Mouse (Mus musculus) stomach, embryonic 16.5 days (tissue): ENCODE measurements at regions not wholly inside any gene's neighbourhood (a gene's known extent, or its start where the extent isn't known, plus 50 kb on each side); places are given as distances from the start of the nearest gene placed in this dataset.

Experiments
- ATAC-seq: fragments of 200-750 bp; cut with Nextera tagmentation; 2 replicates; pipeline ENCODE4 v1.8.0; 2017; ENCODE audit warnings: moderate number of reproducible peaks, moderate TSS enrichment; ENCODE audit not compliant: insufficient read depth, low FRiP score
- H3K27ac ChIP-seq: fragments of 300-500 bp; sonication (generic); 2 replicates; pipeline ENCODE4 v1.5.1; 2014; ENCODE audit warnings: low read length
- H3K27me3 ChIP-seq: fragments of 300-500 bp; sonication (generic); 2 replicates; pipeline ENCODE4 v1.6.1; 2014; ENCODE audit warnings: low read length, control low read depth, mixed read lengths; ENCODE audit not compliant: control insufficient read depth, insufficient read depth
- H3K36me3 ChIP-seq: fragments of 300-500 bp; sonication (generic); 2 replicates; pipeline ENCODE4 v1.6.1; 2014; ENCODE audit warnings: low read length; ENCODE audit not compliant: control insufficient read depth, insufficient read depth
- H3K4me1 ChIP-seq: fragments of 300-500 bp; sonication (generic); 2 replicates; pipeline ENCODE4 v1.6.1; 2014; ENCODE audit warnings: low read length, control low read depth, mixed read lengths; ENCODE audit not compliant: control insufficient read depth, insufficient read depth
- H3K4me2 ChIP-seq: fragments of 300-500 bp; sonication (generic); 2 replicates; pipeline ENCODE4 v1.6.1; 2014; ENCODE audit warnings: low read depth, low read length, mixed read lengths
- H3K4me3 ChIP-seq: fragments of 300-500 bp; sonication (generic); replicated peaks from 2 replicates; pipeline ENCODE4 v1.5.1; 2014; ENCODE audit warnings: mild to moderate bottlenecking, low read length
- H3K9ac ChIP-seq: fragments of 300-500 bp; sonication (generic); 2 replicates; pipeline ENCODE4 v1.6.1; 2014; ENCODE audit warnings: low read length
- H3K9me3 ChIP-seq: fragments of 300-500 bp; sonication (generic); replicated peaks from 2 replicates; pipeline ENCODE4 v1.6.1; 2016; ENCODE audit warnings: low read length, control low read depth; ENCODE audit not compliant: control insufficient read depth
- WGBS: fragments of 180-500 bp; shearing (Covaris S2); extraction: QIAGEN DNeasy Blood & Tissue Kit; methylation state at CpG from one replicate; pipeline ENCODE4 v1.1.7; 2014; 5-methylcytosine and 5-hydroxymethylcytosine counted together

DNA sequence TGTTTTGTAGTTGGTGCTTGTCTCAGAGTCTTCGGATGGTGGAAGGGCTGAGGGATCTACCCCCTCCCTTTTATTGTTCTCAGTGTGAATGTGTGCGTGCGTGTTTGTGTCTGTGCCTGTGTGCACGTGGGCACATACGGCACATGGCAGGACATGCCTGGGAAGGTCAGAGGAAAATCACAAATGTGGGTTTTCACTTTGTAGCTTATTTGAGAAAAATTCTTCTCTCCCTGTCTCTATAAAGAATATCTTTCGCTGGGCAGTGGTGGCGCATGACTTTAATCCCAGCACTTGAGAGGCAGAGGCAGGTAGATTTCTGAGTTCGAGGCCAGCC is 73.5 kb upstream of the Klf13 start:
- Histone ChIP-seq H3K4me3 (no peak overlapping the region), H3K27ac (no peak overlapping the region; the same call in 1 of the 2 replicates), H3K36me3 (no peaks in the 10 kb centered on the region), H3K9ac (no peak overlapping the region), H3K27me3 (no peaks in the 10 kb centered on the region), H3K9me3 (no peaks in the 10 kb centered on the region), H3K4me2 (no peak overlapping the region), H3K4me1 (0 out of 2 replicates have a peak, but pooled peaks cover 4% of the 10 kb centered on the region)
- 72% methylated on average over 8 of the region's 8 CpGs for WGBS
- no peak for ATAC-seq

DNA sequence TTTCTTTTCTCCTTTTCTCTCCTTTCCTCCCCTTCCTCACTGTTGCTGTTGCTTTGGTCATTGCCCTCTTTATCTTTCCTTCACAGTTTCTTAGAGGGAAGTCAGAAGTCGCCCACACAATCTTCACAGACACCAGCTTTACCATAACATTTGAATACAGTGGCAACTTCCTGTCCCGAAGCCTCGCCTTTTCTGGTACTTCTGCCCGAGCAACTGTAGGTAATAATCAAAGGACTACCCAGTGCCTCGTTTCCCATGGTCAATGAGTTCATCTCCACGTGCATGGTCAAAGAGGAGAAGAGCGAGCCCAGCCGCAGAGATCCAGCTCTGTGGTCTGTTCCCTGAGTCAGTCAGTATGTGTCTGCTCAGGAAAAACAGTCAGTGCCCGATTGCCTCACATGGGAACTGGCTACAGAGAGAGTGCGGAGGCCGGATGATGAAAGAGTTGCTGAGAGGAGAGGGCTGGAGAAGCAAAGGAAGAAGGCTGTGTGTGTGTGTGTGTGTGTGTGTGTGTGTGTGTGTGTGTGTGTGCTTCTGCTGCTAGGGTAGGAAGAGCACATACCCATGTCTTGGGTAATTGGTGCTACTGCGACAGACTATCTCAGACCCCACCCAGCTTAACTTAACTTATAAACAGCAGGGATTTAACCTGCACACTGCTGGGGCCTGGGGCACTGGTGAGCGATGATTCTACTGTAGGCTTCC is 73.0 kb upstream of the Klf13 start:
- 0 out of 2 replicates have a peak, but pooled peaks cover 4% of the 10 kb centered on the region for H3K4me1 ChIP-seq
- H3K9me3 ChIP-seq, result no peaks in the 10 kb centered on the region
- H3K4me2 ChIP-seq, result no peak overlapping the region
- H3K27me3 ChIP-seq, result no peaks in the 10 kb centered on the region
- no peak overlapping the region; the same call in 1 of the 2 replicates for H3K27ac ChIP-seq
- H3K4me3 ChIP-seq, result no peak overlapping the region
- H3K36me3 ChIP-seq, result no peaks in the 10 kb centered on the region
- WGBS, result 57% methylated on average over 13 of the region's 13 CpGs
- H3K9ac ChIP-seq, result no peak overlapping the region
- ATAC-seq, result peak; percentile 66; the same call in 1 of the 2 replicates

DNA sequence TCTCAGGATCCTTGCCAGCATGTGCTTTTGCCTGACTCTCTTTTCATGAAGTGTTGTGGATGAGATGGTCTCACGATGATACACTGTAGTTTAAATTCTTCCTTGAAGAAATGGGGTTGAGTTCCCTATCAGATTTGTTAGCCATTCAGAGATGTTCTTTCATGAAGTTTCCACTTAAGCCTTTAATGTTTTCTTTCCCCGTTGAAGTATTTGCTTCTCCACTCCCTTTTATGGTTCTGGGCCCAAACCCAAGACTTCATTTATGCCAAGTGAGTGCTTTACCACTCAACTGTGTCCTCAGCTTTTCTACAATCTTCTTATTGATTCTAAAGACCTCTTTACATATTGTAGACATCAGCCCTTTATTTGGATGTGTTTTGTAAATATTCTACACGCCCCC is 71.9 kb upstream of the Klf13 start:
- Histone ChIP-seq H3K27me3 (no peaks in the 10 kb centered on the region), H3K36me3 (no peaks in the 10 kb centered on the region), H3K27ac (no peak overlapping the region), H3K9me3 (no peaks in the 10 kb centered on the region), H3K4me1 (0 out of 2 replicates have a peak, but pooled peaks cover 4% of the 10 kb centered on the region), H3K9ac (no peak overlapping the region), H3K4me2 (no peak overlapping the region), H3K4me3 (no peak overlapping the region)
- 69% methylated on average over 3 of the region's 3 CpGs for WGBS
- no peak for ATAC-seq

DNA sequence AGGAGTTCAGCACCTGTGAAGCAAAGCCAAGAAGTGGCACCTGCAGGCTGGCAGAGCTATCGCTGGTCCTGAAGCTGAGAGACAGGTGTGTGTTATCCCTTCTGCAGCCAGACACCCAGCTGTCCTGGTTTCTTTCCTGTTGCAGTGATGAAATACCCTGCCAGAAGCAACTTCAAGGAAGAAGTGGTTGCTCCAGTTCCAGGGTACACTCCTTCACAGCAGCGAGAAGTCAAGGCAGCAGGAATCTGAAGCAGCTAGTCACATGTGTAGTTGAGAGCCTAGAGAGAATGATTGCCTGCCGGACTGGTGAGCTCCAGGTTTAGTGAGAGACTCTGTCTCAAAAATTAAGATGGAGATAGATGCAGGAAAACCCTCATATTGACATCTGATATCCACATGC is 69.1 kb upstream of the Klf13 start:
- H3K4me1 ChIP-seq, result 0 out of 2 replicates have a peak, but pooled peaks cover 4% of the 10 kb centered on the region
- no peak overlapping the region for H3K27ac ChIP-seq
- WGBS, result 79% methylated on average over 3 of the region's 3 CpGs
- no peak overlapping the region for H3K9ac ChIP-seq
- H3K36me3 ChIP-seq, result no peaks in the 10 kb centered on the region
- H3K9me3 ChIP-seq, result no peaks in the 10 kb centered on the region
- no peak overlapping the region for H3K4me3 ChIP-seq
- H3K4me2 ChIP-seq, result no peak overlapping the region
- no peaks in the 10 kb centered on the region for H3K27me3 ChIP-seq
- ATAC-seq, result no peak

DNA sequence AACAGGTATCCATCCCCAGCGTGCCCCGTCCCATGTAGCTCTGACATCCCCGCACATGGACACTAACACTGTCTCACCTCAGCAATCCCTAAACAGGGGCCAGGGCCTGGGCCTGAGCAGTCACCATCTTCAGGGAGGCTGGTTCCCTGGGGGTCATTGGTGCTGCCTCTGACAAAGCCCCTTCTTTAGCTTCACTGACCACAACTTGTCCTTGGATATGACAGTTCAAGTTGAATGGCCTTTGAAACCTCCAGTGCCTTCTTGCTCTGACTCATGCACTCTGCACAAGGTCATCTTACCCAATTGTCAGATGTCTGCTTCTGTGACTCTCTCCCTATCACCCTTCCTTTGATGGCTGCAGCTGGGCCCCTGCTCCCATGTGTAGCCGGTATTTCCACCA is 68.2 kb upstream of the Klf13 start:
- no peaks in the 10 kb centered on the region for H3K36me3 ChIP-seq
- ATAC-seq, result no peak
- no peak overlapping the region for H3K4me2 ChIP-seq
- 90% methylated on average over 4 of the region's 4 CpGs for WGBS
- no peak overlapping the region for H3K27ac ChIP-seq
- no peak overlapping the region for H3K9ac ChIP-seq
- H3K27me3 ChIP-seq, result no peaks in the 10 kb centered on the region
- H3K4me3 ChIP-seq, result no peak overlapping the region
- H3K4me1 ChIP-seq, result 0 out of 2 replicates have a peak, but pooled peaks cover 4% of the 10 kb centered on the region
- H3K9me3 ChIP-seq, result no peaks in the 10 kb centered on the region

DNA sequence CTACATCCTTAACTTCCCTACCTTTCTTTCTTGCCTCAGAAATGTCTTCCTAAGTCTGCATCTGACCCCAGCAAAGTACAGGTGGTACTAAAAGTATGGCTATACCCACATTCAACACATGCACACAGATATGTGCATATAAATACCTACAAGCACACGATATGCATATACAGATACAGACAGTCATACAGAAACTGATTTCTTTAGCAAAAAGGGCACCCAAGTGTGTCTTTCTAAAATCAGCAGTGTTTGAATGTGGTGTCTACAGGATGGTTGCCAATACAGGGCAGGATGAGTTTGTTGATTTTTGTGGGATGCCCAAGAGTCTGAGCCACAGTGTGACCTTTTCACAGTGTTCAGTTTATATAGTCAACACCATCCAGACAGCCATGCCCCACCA is 67.0 kb upstream of the Klf13 start:
- H3K36me3 ChIP-seq, result no peaks in the 10 kb centered on the region
- no peak overlapping the region for H3K4me3 ChIP-seq
- no peak overlapping the region for H3K4me2 ChIP-seq
- ATAC-seq, result no peak
- no peaks in the 10 kb centered on the region for H3K4me1 ChIP-seq
- H3K9ac ChIP-seq, result no peak overlapping the region
- no peak overlapping the region for H3K27ac ChIP-seq
- no peaks in the 10 kb centered on the region for H3K9me3 ChIP-seq
- no peaks in the 10 kb centered on the region for H3K27me3 ChIP-seq
- WGBS, result 92% methylated on average over 1 of the region's 1 CpGs

DNA sequence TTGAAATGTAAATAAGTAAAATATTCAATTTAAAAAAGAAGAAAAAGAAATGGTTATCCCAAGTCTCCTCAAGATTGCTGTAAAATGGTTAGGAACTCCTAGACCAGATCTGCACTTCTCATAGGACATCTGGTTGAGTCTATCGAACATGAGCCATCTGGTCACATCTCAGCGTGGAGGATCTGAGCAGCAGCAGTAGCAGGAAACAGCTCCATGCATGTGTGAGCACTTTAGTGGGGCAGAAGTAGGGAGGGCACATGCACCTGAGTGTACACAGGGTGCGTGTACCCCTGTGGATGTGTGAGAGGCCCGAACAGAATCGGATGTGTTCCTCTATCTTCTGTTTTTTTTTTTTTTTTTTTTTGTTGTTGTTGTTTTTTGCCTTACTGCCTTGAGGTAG is 65.2 kb upstream of the Klf13 start:
- no peak overlapping the region for H3K9ac ChIP-seq
- H3K4me3 ChIP-seq, result no peak overlapping the region
- no peaks in the 10 kb centered on the region for H3K9me3 ChIP-seq
- no peak overlapping the region for H3K27ac ChIP-seq
- no peak overlapping the region for H3K4me2 ChIP-seq
- no peaks in the 10 kb centered on the region for H3K36me3 ChIP-seq
- WGBS, result 84% methylated on average over 5 of the region's 5 CpGs
- ATAC-seq, result no peak
- no peaks in the 10 kb centered on the region for H3K27me3 ChIP-seq
- H3K4me1 ChIP-seq, result no peaks in the 10 kb centered on the region

DNA sequence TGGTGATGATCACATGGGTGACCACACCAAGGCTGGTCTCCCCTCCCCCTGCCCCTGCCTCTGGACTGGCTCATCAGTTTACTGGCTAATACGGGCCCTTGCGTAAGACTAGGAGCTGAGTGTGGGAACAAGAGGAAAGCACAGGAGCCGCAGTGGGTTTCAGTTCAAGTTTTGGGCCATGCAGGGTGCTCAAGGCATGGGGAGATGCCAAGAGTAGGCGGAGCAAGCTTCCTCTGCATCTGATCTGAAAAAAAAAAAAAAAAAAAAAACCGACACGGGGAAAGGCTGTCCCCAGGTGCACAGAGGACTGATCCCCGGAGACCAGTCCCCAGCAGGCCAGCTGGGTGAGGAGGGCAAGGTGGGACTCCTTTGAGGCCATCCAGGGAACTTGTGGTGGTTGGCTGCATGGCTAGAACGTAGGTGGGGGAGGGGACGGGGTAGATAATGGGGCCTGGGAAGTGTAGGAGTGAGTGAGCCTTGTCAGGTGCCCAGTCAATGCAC is 62.9 kb upstream of the Klf13 start:
- Histone ChIP-seq H3K4me1 (no peaks in the 10 kb centered on the region), H3K4me3 (no peak overlapping the region), H3K9me3 (no peaks in the 10 kb centered on the region), H3K9ac (no peak overlapping the region), H3K36me3 (no peaks in the 10 kb centered on the region), H3K27me3 (no peaks in the 10 kb centered on the region), H3K4me2 (no peak overlapping the region), H3K27ac (no peak overlapping the region)
- ATAC-seq, result no peak
- 46% methylated on average over 9 of the region's 9 CpGs for WGBS

DNA sequence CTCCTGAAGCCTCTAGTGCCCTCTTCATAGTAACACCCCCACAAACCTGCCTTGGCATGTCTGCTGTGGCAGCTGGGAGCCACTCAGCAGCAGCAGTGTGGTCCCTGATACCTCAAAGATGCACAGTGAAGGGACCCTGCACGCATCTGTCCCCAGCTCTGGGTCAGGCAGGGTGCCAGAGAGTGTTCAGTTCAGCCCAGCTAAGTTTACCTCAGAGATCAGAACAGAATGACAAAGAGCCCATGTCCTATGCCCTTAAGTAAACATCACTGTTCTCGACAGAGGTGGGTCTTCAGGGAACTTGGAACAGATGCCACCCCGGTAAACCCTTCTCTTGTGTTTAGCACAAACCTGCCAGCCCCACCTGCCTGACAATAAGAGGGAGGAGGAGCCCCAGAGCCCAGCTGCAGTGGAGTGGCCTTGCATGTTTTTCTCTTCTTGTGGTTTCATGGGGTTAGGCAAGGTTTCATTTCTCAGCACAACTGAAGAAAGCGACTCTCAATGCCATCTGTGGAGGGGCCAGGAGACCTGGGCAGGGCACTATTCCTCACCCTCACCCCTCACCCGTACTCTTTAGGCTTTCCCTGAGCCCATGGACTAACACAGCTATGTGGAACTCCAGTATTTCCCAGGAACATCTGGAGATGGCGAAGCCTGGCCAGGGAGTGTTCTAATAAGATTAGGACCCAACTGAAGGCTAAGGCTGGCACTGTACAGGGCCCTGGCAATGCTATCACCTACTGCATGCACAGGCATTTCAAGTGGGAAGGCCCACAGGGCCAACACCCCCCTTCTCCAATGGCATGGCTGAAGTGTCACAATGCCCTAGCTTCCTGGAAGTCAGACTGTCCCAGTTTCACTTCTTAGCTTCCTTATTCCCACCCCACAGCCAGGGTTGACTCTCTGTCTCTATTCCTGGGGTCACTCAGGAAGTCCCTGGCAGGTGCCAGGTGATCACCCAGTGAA is 60.6 kb upstream of the Klf13 start:
- Histone ChIP-seq H3K9me3 (no peaks in the 10 kb centered on the region), H3K4me2 (no peak overlapping the region), H3K36me3 (no peaks in the 10 kb centered on the region), H3K4me3 (no peak overlapping the region), H3K9ac (no peak overlapping the region), H3K27ac (peak overlapping the region; percentile 34; the same call in 1 of the 2 replicates), H3K4me1 (no peaks in the 10 kb centered on the region), H3K27me3 (no peaks in the 10 kb centered on the region)
- 41% methylated on average over 6 of the region's 6 CpGs for WGBS
- peak; percentile 31; the same call in 1 of the 2 replicates for ATAC-seq
